Mouse (Mus musculus) urinary bladder, postnatal 10 days (tissue): ENCODE measurements around the gene Dpp10.

Source experiments
- DNase-seq: peaks from one replicate; pipeline ENCODE4 v3.0.0; 2022; ENCODE audit warnings: low spot score

Dpp10 gene

GRCm38 (mm10) chr1:123919606-123920005 is 125.8 kb downstream of the Dpp10 start:
- DNase-seq = no peak

- no peak for DNase-seq
These were observed 142.7 kb downstream of the Dpp10 start for GRCm38 (mm10) chr1:123902628-123903027.

GRCm38 (mm10) chr1:123901218-123901617 is 144.1 kb downstream of the Dpp10 start:
- no peak for DNase-seq

GRCm38 (mm10) chr1:123887243-123887642 is 158.1 kb downstream of the Dpp10 start:
- DNase-seq = no peak

GRCm38 (mm10) chr1:123846881-123847280 is 198.5 kb downstream of the Dpp10 start:
- DNase-seq = no peak

- DNase-seq = no peak
These were observed 244.2 kb downstream of the Dpp10 start for GRCm38 (mm10) chr1:123801206-123801605.

- no peak for DNase-seq
These were observed 279.8 kb downstream of the Dpp10 start for GRCm38 (mm10) chr1:123765511-123765910.

GRCm38 (mm10) chr1:123762272-123762671 is 283.1 kb downstream of the Dpp10 start:
- no peak for DNase-seq

- no peak for DNase-seq
These were observed 289.3 kb downstream of the Dpp10 start for GRCm38 (mm10) chr1:123756055-123756454.

- no peak for DNase-seq
These were observed 338.1 kb downstream of the Dpp10 start for GRCm38 (mm10) chr1:123707292-123707691.

GRCm38 (mm10) chr1:123658409-123658808 is 386.9 kb downstream of the Dpp10 start:
- no peak for DNase-seq

GRCm38 (mm10) chr1:123656607-123657006 is 388.8 kb downstream of the Dpp10 start:
- DNase-seq = no peak

GRCm38 (mm10) chr1:123637897-123638296 is 407.5 kb downstream of the Dpp10 start:
- no peak for DNase-seq

GRCm38 (mm10) chr1:123628268-123628667 is 417.1 kb downstream of the Dpp10 start:
- DNase-seq = no peak

GRCm38 (mm10) chr1:123584857-123585256 is 460.5 kb downstream of the Dpp10 start:
- DNase-seq = no peak

GRCm38 (mm10) chr1:123580112-123580511 is 465.2 kb downstream of the Dpp10 start:
- no peak for DNase-seq

- no peak for DNase-seq
These were observed 471.6 kb downstream of the Dpp10 start for GRCm38 (mm10) chr1:123573713-123574112.

- no peak for DNase-seq
These were observed 502.9 kb downstream of the Dpp10 start for GRCm38 (mm10) chr1:123542496-123542895.

- DNase-seq = no peak
These were observed 577.6 kb downstream of the Dpp10 start for GRCm38 (mm10) chr1:123467729-123468128.

- no peak for DNase-seq
These were observed 631.2 kb downstream of the Dpp10 start for GRCm38 (mm10) chr1:123414163-123414562.

GRCm38 (mm10) chr1:123351300-123351699 is 694.1 kb downstream of the Dpp10 start:
- no peak for DNase-seq

- no peak for DNase-seq
These were observed 707.5 kb downstream of the Dpp10 start for GRCm38 (mm10) chr1:123337877-123338276.

- DNase-seq = no peak
These were observed 728.5 kb downstream of the Dpp10 start for GRCm38 (mm10) chr1:123316886-123317285.
